Mouse (Mus musculus) embryonic facial prominence, embryonic 11.5 days (tissue): ENCODE results near the gene Hdhd5. TPM values are rescaled to one million over a fixed set of nuclear protein-coding genes. Genes with fewer than 3 reads are reported as not detected.

Source experiments
- ATAC-seq: fragments of 200-750 bp; cut with Nextera tagmentation; replicated peaks from 2 replicates; pipeline ENCODE4 v1.8.0; 2017; ENCODE audit warnings: low read depth; ENCODE audit not compliant: insufficient number of reproducible peaks, low FRiP score, low TSS enrichment
- DNase-seq: peaks from one replicate; pipeline ENCODE4 v3.0.0-alpha.2; 2015; ENCODE audit warnings: low spot score
- H3K27ac ChIP-seq: fragments of 300-500 bp; sonication (generic); replicated peaks from 2 replicates; pipeline ENCODE4 v1.5.1; 2014; ENCODE audit warnings: mild to moderate bottlenecking, low read depth, low read length, control low read depth
- H3K27me3 ChIP-seq: fragments of 300-500 bp; sonication (generic); 2 replicates; pipeline ENCODE4 v1.6.1; 2014; ENCODE audit warnings: mild to moderate bottlenecking, low read length, moderate library complexity, mixed read lengths; ENCODE audit not compliant: control insufficient read depth, insufficient read depth
- H3K36me3 ChIP-seq: fragments of 300-500 bp; sonication (generic); replicated peaks from 2 replicates; pipeline ENCODE4 v1.6.1; 2014; ENCODE audit warnings: low read depth, mild to moderate bottlenecking, low read length, moderate library complexity, mixed read lengths; ENCODE audit not compliant: control insufficient read depth, insufficient read depth
- H3K4me1 ChIP-seq: fragments of 300-500 bp; sonication (generic); 2 replicates; pipeline ENCODE4 v1.6.1; 2014; ENCODE audit warnings: low read length, mixed read lengths; ENCODE audit not compliant: control insufficient read depth, insufficient read depth
- H3K4me2 ChIP-seq: fragments of 300-500 bp; sonication (generic); 2 replicates; pipeline ENCODE4 v1.6.1; 2014; ENCODE audit warnings: low read depth, mild to moderate bottlenecking, control low read depth, low read length, moderate library complexity
- H3K4me3 ChIP-seq: fragments of 300-500 bp; sonication (generic); 2 replicates; pipeline ENCODE4 v1.5.1; 2014; ENCODE audit warnings: low read depth, low read length, control low read depth
- H3K9ac ChIP-seq: fragments of 300-500 bp; sonication (generic); replicated peaks from 2 replicates; pipeline ENCODE4 v1.6.1; 2014; ENCODE audit warnings: mild to moderate bottlenecking, control low read depth, low read length
- H3K9me3 ChIP-seq: fragments of 300-500 bp; sonication (generic); replicated peaks from 2 replicates; pipeline ENCODE4 v1.6.1; 2016; ENCODE audit warnings: mild to moderate bottlenecking, low read length, inconsistent platforms, mixed read lengths; ENCODE audit not compliant: control insufficient read depth
- WGBS: fragments of 180-500 bp; shearing (Covaris S2); extraction: QIAGEN DNeasy Blood & Tissue Kit; methylation state at CpG from one replicate; pipeline ENCODE4 v1.1.7; 2014; 5-methylcytosine and 5-hydroxymethylcytosine counted together
- polyA plus RNA-seq: library from polyadenylated mRNA; unstranded; fragments of >200 nt; fragmentation: Nextera tagmentation; extraction: Ambion mirVana; gene quantifications from 2 replicates; pipeline ENCODE4 v1.2.1, GENCODE M21; 2014

Hdhd5 gene
- polyA plus RNA-seq, 1 experiment from 2014 or later, result 13.3 TPM

DNA sequence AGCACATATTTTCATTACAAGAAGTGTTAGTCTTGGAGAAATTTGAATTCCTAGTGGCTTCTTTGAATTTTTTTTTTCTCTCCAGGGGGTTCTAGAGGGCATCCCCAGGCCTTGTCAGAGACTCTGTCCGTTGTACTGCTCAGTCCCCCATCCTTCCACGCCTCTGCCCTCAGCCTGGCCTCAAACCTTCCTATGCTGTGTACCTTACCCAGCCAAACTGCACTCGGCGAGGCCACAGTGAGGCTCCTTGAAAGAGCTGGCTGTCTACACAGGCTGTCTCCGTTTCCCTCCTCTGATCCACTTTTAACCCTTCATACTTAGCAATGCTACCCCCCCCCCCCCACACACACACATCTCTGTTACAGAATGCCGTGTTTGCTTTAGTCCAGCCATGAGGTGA, 68.9 kb downstream of the Hdhd5 start:
- ATAC-seq, result no peak
- WGBS, result 47% methylated on average over 6 of the region's 6 CpGs

DNA sequence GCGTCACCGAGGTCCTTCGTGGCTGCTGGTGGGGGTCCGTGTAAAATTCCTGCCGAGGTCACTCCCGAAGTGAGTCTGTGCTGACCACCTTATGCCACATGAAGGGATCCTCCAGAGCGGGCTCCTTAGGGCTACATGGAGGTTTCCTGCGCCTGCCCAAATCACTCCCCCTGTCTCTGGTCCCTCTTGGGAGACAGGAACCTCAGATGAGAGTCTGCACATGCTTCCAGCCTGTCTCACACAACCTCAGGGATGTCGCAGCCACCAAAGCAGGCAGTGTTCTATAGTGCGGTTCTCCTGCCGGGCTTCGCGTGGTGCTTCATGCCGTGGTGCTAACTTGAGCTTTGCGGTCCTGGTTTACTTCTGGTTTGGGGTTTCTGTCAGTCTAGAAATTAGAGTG, 69.9 kb downstream of the Hdhd5 start:
- ATAC-seq, result no peak
- H3K9ac ChIP-seq, result no peak overlapping the region
- H3K4me3 ChIP-seq, result no peak overlapping the region
- no peak for DNase-seq
- H3K27me3 ChIP-seq, result peaks cover 26% of the 10 kb centered on the region
- H3K36me3 ChIP-seq, result no peaks in the 10 kb centered on the region
- H3K4me2 ChIP-seq, result no peak overlapping the region
- H3K4me1 ChIP-seq, result 0 out of 2 replicates have a peak, but pooled peaks cover 4% of the 10 kb centered on the region
- 63% methylated on average over 15 of the region's 15 CpGs for WGBS
- H3K27ac ChIP-seq, result no peak overlapping the region
- no peaks in the 10 kb centered on the region for H3K9me3 ChIP-seq

More for the DNA sequence above, 68.9 kb downstream of the Hdhd5 start:
- Histone ChIP-seq H3K9me3 (no peaks in the 10 kb centered on the region), H3K9ac (no peak overlapping the region), H3K4me1 (0 out of 2 replicates have a peak, but pooled peaks cover 4% of the 10 kb centered on the region), H3K36me3 (no peaks in the 10 kb centered on the region), H3K27ac (no peak overlapping the region), H3K4me3 (no peak overlapping the region), H3K4me2 (no peak overlapping the region), H3K27me3 (peaks cover 26% of the 10 kb centered on the region)
- no peak for DNase-seq

Other genes with a start within 250 kb of the Hdhd5 start
- gene D330020A13Rik, start 237.0 kb downstream of the Hdhd5 start, polyA plus RNA-seq, result 0.20 TPM in 1 of 2 replicates, not detected in the other
- 0.18 TPM in 2 replicates for gene B4galnt3, start 236.8 kb downstream of the Hdhd5 start, polyA plus RNA-seq
- 54.5 and 55.9 TPM in 2 replicates for gene Kdm5a, start 167.2 kb downstream of the Hdhd5 start, polyA plus RNA-seq
- gene Ccdc77, start 166.9 kb downstream of the Hdhd5 start, polyA plus RNA-seq, result 26.3 and 29.5 TPM in 2 replicates
- 1.9 and 2.0 TPM in 2 replicates for gene Il17ra, start 68.1 kb downstream of the Hdhd5 start, polyA plus RNA-seq
- gene Tmem121b, start 37.5 kb downstream of the Hdhd5 start, polyA plus RNA-seq, result 0.38 and 0.41 TPM in 2 replicates
- gene Cecr2, start 135.1 kb upstream of the Hdhd5 start, polyA plus RNA-seq, result 7.2 and 8.2 TPM in 2 replicates
- gene Slc25a18, start 242.3 kb upstream of the Hdhd5 start, polyA plus RNA-seq, result 0.21 and 0.36 TPM in 2 replicates